Mouse (Mus musculus) spleen, adult 2 months (tissue): Measurements from ENCODE around the gene Aifm1. TPM values are rescaled to one million over a fixed set of nuclear protein-coding genes. Genes with fewer than 3 reads are reported as not detected.

Experiments
- DNase-seq, 2 experiments: peaks; one replicate each; pipeline versions ENCODE4 v3.0.0 to v3.0.0-alpha.2; 2012 to 2021; ENCODE audit warnings: low spot score in 2 of 2, low read depth in 1 of 2
- H3K27ac ChIP-seq: fragments of 200-500 bp; 2 replicates; pipeline ENCODE4 v1.5.1; 2012; ENCODE audit warnings: low read length, inconsistent platforms; ENCODE audit not compliant: insufficient read depth
- H3K27me3 ChIP-seq: fragments of 200-500 bp; 2 replicates; pipeline ENCODE4 v1.6.1; 2012; ENCODE audit warnings: mild to moderate bottlenecking, moderate library complexity, low read length, inconsistent platforms; ENCODE audit not compliant: control insufficient read depth, insufficient read depth
- H3K36me3 ChIP-seq: fragments of 200-500 bp; 2 replicates; pipeline ENCODE4 v1.6.1; 2012; ENCODE audit warnings: mild to moderate bottlenecking, low read length, inconsistent platforms; ENCODE audit not compliant: control insufficient read depth, insufficient read depth
- H3K4me1 ChIP-seq: fragments of 200-500 bp; 2 replicates; pipeline ENCODE4 v1.6.1; 2011; ENCODE audit warnings: inconsistent platforms; ENCODE audit not compliant: control insufficient read depth, insufficient read depth, insufficient read length
- H3K4me3 ChIP-seq: fragments of 200-500 bp; 2 replicates; pipeline ENCODE4 v1.5.1; 2011; ENCODE audit warnings: mild to moderate bottlenecking, inconsistent platforms; ENCODE audit not compliant: insufficient read depth, insufficient read length; ENCODE audit errors: extremely low read depth
- CTCF ChIP-seq: fragments of 200-500 bp; IDR thresholded peaks from 2 replicates; pipeline ENCODE4 v1.5.1; 2011; ENCODE audit warnings: mild to moderate bottlenecking, inconsistent platforms; ENCODE audit not compliant: insufficient read depth, insufficient read length, insufficient replicate concordance; ENCODE audit errors: extremely low read depth
- POLR2A ChIP-seq: fragments of 200-500 bp; IDR thresholded peaks from 2 replicates; pipeline ENCODE4 v1.6.1; 2011; ENCODE audit warnings: low read depth, low read length, inconsistent platforms
- WGBS: fragments of 180-500 bp; shearing (Covaris S2); methylation state at CpG from one replicate; pipeline ENCODE4 v1.1.7; 2018; 5-methylcytosine and 5-hydroxymethylcytosine counted together
- polyA plus RNA-seq: library from polyadenylated mRNA; depleted of rRNA; stranded (reverse); fragments of >200 nt; gene quantifications from 2 replicates; pipeline ENCODE4 v1.2.3, GENCODE M21; 2012; rRNA removed

The Aifm1 gene
- 3.5 and 4.7 TPM in 2 replicates for polyA plus RNA-seq

DNA sequence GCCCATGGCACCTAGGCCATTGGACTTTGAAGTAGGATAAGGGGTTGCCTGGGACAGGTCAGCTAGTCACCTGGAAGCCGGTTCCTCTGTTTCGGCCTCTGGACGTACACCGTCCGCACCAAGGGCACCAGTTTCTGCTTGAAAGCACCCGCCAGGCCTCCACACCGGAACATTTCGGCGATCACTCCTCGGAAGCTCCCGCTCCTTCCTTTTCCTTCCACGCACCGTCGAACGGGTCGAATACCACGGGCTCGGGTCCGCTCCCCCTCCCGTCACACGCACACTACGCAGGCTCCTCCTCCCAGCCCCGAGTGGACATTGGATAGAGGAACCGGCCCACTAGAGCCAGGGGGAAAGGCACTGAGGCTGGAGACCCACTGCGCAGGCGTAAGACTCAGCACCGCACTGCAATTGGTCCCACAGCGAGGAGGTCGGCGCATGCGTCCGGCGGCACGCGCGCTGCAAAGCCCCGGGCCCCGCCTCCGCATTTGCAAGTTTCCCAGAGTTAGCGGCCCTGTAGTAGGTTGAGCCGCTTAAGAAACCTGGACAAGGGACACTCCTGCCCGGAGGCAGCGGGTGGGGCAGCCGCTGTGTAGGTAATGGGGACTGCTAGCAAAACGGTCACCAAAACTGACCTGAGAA, at the start of gene Aifm1:
Aifm1 (minus strand) TSS at position 398 of the 642 bp plus-strand sequence.
- Histone ChIP-seq H3K4me3 (peak within 1 kb of the TSS; percentile 76), H3K4me1 (no peaks in the 10 kb centered on the region), H3K36me3 (no peaks in the 10 kb centered on the region), H3K27me3 (no peaks in the 10 kb centered on the region), H3K27ac (peak within 1 kb of the TSS; percentile 53; the same call in 1 of the 2 replicates)
- TF ChIP-seq CTCF: no peak
- TF ChIP-seq POLR2A: no peak
- peak; percentile 77 to 88 for DNase-seq
- 25% methylated on average over 45 of the region's 45 CpGs for WGBS

DNA sequence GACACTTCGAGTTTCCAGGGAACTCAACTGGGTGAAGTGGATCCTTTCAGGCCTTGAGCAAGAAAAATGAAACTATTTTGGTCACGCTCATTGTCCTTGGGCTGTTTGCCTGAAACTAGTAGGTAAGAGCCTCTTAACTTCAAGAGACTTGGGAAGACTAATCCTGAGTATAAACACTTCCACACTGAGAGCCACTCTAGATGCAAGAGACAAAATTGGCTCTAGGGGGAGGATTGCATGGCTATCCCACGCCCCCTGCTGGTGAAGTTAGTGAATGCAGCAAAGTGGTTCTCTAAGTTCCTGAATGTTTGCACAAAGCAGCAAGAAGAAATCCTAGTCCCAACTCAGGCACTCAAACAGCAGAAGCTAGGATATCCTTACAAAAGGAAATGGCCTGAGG, 18.8 kb upstream of the Aifm1 start:
- no peak overlapping the region for H3K4me3 ChIP-seq
- WGBS: 46% methylated on average over 3 of the region's 3 CpGs
- no peaks in the 10 kb centered on the region for H3K4me1 ChIP-seq
- H3K36me3 ChIP-seq: no peaks in the 10 kb centered on the region
- no peaks in the 10 kb centered on the region for H3K27me3 ChIP-seq
- H3K27ac ChIP-seq: no peak overlapping the region
- DNase-seq: peak; percentile 25 to 49
- TF ChIP-seq CTCF (peak; percentile 63; the same call in 1 of the 2 replicates), POLR2A (no peak)

DNA sequence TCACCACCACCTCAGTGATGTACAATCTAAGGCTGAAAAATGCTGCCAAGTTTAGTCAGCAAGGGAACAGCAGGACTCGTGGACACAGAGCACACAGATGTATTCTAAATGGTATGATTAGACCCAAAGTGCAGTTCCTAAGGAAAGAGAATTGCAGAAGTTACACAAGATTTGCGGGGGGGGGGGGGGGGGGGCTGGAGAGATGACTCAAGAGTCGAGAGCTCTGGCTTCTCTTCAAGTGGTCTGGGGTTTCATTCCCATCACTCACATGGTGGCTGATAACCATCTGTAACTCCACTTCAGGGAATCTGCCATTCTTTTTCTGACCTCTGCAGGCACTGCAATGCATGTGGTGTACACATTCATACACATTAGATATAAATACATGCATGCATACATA, 13.1 kb upstream of the Aifm1 start:
- Histone ChIP-seq H3K4me3 (no peak overlapping the region), H3K27ac (no peak overlapping the region), H3K4me1 (no peaks in the 10 kb centered on the region), H3K27me3 (no peaks in the 10 kb centered on the region), H3K36me3 (no peaks in the 10 kb centered on the region)
- TF ChIP-seq CTCF (no peak), POLR2A (no peak)
- no peak for DNase-seq
- WGBS: 33% methylated on average over 3 of the region's 3 CpGs

DNA sequence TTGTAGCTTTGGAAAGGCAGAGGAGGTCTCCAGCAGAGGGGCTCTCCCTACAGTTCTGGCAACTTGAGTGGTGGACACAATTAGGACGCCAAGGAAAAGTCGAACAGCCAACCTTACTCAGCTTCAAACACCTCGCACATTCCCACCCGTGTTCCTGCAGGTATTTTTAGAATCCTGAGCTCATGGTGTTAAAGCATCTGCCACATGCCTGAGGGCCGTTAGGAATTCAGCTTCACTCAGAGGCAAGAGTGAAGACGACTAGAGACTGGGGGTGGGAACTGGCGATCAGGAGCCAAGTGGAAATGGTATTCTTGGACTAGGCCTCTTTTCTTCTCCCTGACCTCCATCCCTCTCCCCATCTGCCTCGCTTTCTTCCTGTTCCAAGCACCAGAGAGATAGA, 12.5 kb upstream of the Aifm1 start:
- Histone ChIP-seq H3K27me3 (no peaks in the 10 kb centered on the region), H3K27ac (no peak overlapping the region), H3K4me3 (no peak overlapping the region), H3K4me1 (no peaks in the 10 kb centered on the region), H3K36me3 (no peaks in the 10 kb centered on the region)
- WGBS: 76% methylated on average over 8 of the region's 8 CpGs
- TF ChIP-seq CTCF: no peak
- no peak for TF ChIP-seq POLR2A
- DNase-seq: no peak

DNA sequence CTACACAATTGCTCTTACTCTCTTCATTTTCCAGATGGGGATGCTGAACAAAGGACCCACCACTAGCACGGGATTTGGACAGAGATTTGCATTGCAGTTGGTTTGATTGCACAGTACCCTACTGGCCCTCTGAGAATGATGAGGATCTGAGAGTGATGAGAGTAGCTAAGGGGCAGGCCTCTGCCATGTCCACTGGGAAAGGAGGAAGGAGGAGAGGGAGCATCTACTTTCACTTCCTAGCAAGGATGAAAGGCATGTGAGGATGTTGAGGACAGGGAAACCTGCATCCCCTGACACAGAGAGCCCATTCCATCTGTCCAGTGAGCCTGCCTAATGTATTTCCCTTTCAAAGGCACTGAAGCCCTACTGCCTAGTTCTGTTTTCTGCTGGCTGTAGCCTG, 12.0 kb upstream of the Aifm1 start:
- 80% methylated on average over 1 of the region's 1 CpGs for WGBS

DNA sequence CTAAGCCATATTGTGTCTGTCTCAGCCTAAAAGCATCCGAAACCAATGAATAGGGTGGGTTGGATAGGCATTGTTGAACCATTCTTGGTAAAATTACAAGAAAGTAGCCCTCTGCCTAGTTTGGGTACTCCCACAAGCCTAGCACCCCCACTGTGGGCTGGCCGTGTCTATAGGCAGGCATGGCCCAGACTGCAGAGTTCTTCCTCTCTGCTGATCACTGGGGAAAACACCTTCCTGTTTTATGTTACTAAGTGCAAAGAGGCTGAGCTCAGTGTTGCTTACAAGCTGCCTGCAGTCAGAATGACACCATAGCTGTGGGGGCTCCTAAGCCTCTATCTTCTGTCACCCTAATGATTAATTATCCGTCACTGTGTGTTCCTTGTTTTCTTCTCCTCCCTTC, 10.1 kb upstream of the Aifm1 start:
- no peak overlapping the region for H3K4me3 ChIP-seq
- WGBS: 60% methylated on average over 3 of the region's 3 CpGs
- no peaks in the 10 kb centered on the region for H3K27me3 ChIP-seq
- no peaks in the 10 kb centered on the region for H3K36me3 ChIP-seq
- no peak for DNase-seq
- H3K27ac ChIP-seq: no peak overlapping the region
- TF ChIP-seq POLR2A (no peak), CTCF (no peak)
- H3K4me1 ChIP-seq: no peaks in the 10 kb centered on the region

More for the DNA sequence above, 12.0 kb upstream of the Aifm1 start:
- H3K4me1 ChIP-seq: no peaks in the 10 kb centered on the region
- no peak for DNase-seq
- H3K4me3 ChIP-seq: no peak overlapping the region
- H3K27me3 ChIP-seq: no peaks in the 10 kb centered on the region
- no peak overlapping the region for H3K27ac ChIP-seq
- TF ChIP-seq POLR2A: no peak
- no peak for TF ChIP-seq CTCF
- no peaks in the 10 kb centered on the region for H3K36me3 ChIP-seq

DNA sequence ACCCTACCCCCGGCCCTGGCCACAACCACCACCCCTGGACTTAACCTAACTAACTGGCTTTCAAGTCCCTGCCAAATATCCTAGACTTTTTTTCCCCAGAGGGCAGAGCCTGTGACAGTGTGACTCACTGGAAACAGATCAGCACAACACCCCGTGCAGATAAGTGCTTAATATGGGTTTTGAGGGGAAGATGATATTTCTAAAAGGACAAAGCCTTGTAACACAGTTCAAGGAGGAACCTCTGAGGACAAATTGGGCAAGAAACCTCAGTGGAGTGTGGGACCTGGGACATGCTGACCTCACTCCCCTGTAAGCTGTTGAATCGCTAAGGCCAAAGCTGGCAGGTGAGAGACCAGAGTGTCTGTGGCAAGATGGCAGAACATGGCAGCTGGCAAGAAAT, 8.3 kb upstream of the Aifm1 start:
- TF ChIP-seq POLR2A: no peak
- TF ChIP-seq CTCF: no peak
- WGBS: 86% methylated on average over 3 of the region's 3 CpGs

More for the DNA sequence above, 8.3 kb upstream of the Aifm1 start:
- no peaks in the 10 kb centered on the region for H3K36me3 ChIP-seq
- H3K27ac ChIP-seq: no peak overlapping the region
- H3K4me3 ChIP-seq: no peak overlapping the region
- no peaks in the 10 kb centered on the region for H3K4me1 ChIP-seq
- DNase-seq: no peak
- H3K27me3 ChIP-seq: no peaks in the 10 kb centered on the region
